Mouse (Mus musculus) ES-E14 (cell line): ENCODE data around the gene Carns1.

Experiments used
- HCFC1 ChIP-seq: IDR thresholded peaks from 2 replicates; pipeline ENCODE4 v1.6.1; 2012; ENCODE audit warnings: low read length, inconsistent platforms, borderline replicate concordance; ENCODE audit not compliant: insufficient read depth
- ZC3H11A ChIP-seq: IDR thresholded peaks from 2 replicates; pipeline ENCODE4 v1.6.1; 2012; ENCODE audit warnings: low read depth, mild to moderate bottlenecking, inconsistent platforms, low read length, borderline replicate concordance

- TF ChIP-seq HCFC1 (no peak), ZC3H11A (no peak)
These were observed 58.3 kb downstream of the Carns1 start for GRCm38 (mm10) chr19:4117006-4117405.
